Mouse (Mus musculus) MEL (cell line): Measurements from ENCODE around the gene Prrc2b. TPM values are rescaled to one million over a fixed set of nuclear protein-coding genes. Genes with fewer than 3 reads are reported as not detected.

Experiments
- DNase-seq: peaks from one replicate; pipeline ENCODE4 v3.0.0; 2011; ENCODE audit warnings: low read depth, low spot score
- H3K27ac ChIP-seq: 2 replicates; pipeline ENCODE4 v1.5.1; 2012; ENCODE audit warnings: low read depth, mild to moderate bottlenecking, control low read depth, low read length, moderate library complexity; ENCODE audit not compliant: control insufficient read depth
- H3K27me3 ChIP-seq, 2 experiments: fragments of 150-350 bp in 1 of 2; sonication (generic) in 1 of 2; 2 replicates each; pipeline ENCODE4 v1.6.1; 2012; ENCODE audit warnings: low read length in 2 of 2, mild to moderate bottlenecking in 2 of 2, improper control_type of control experiment in 1 of 2, moderate library complexity in 1 of 2; ENCODE audit not compliant: insufficient read depth in 2 of 2, control insufficient read depth in 1 of 2
- H3K36me3 ChIP-seq, 2 experiments: 2 replicates each; pipeline ENCODE4 v1.6.1; 2012 to 2014; ENCODE audit warnings: low read length in 2 of 2, improper control_type of control experiment in 1 of 2, inconsistent platforms in 1 of 2, mild to moderate bottlenecking in 1 of 2; ENCODE audit not compliant: insufficient read depth in 2 of 2, control insufficient read depth in 1 of 2
- H3K4me1 ChIP-seq, 2 experiments: fragments of 150-350 bp in 1 of 2; sonication (generic) in 1 of 2; 2 replicates each; pipeline ENCODE4 v1.6.1; 2012; ENCODE audit warnings: low read length in 2 of 2, improper control_type of control experiment in 1 of 2, mild to moderate bottlenecking in 1 of 2; ENCODE audit not compliant: insufficient read depth in 2 of 2, control insufficient read depth in 1 of 2
- H3K4me3 ChIP-seq, 2 experiments: fragments of 150-350 bp in 1 of 2; sonication (generic) in 1 of 2; 2 replicates each; pipeline ENCODE4 v1.5.1; 2012; ENCODE audit warnings: low read depth in 2 of 2, low read length in 2 of 2, mild to moderate bottlenecking in 2 of 2, moderate library complexity in 2 of 2, control low read depth in 1 of 2, improper control_type of control experiment in 1 of 2; ENCODE audit not compliant: control insufficient read depth in 1 of 2, insufficient read depth in 1 of 2
- H3K79me2 ChIP-seq: 2 replicates; pipeline ENCODE4 v1.6.1; 2012; ENCODE audit warnings: mild to moderate bottlenecking, low read length, moderate library complexity; ENCODE audit not compliant: control insufficient read depth, poor library complexity, insufficient read depth
- H3K9ac ChIP-seq: 2 replicates; pipeline ENCODE4 v1.6.1; 2012; ENCODE audit warnings: low read depth, mild to moderate bottlenecking, control low read depth, low read length, moderate library complexity; ENCODE audit not compliant: control insufficient read depth, poor library complexity, severe bottlenecking
- H3K9me3 ChIP-seq: fragments of 150-350 bp; sonication (generic); replicated peaks from 2 replicates; pipeline ENCODE4 v1.6.1; 2012; ENCODE audit warnings: mild to moderate bottlenecking, low read length, improper control_type of control experiment, moderate library complexity; ENCODE audit not compliant: insufficient read depth
- BHLHE40 ChIP-seq: IDR thresholded peaks from 2 replicates; pipeline ENCODE4 v1.6.1; 2012; ENCODE audit warnings: low read depth, mild to moderate bottlenecking, inconsistent platforms, low read length, improper control_type of control experiment, borderline replicate concordance
- ELF1 ChIP-seq: IDR thresholded peaks from 2 replicates; pipeline ENCODE4 v1.6.1; 2014; ENCODE audit warnings: low read depth, mild to moderate bottlenecking, inconsistent platforms, low read length, improper control_type of control experiment, moderate library complexity
- EP300 ChIP-seq, 2 experiments: IDR thresholded peaks; 2 replicates each; pipeline ENCODE4 v1.6.1; 2011; ENCODE audit warnings: improper control_type of control experiment in 2 of 2, low read length in 2 of 2, low read depth in 1 of 2, mild to moderate bottlenecking in 1 of 2
- ETS1 ChIP-seq: IDR thresholded peaks from 2 replicates; pipeline ENCODE4 v1.6.1; 2012; ENCODE audit warnings: low read depth, mild to moderate bottlenecking, inconsistent platforms, low read length, improper control_type of control experiment, moderate library complexity
- GATA1 ChIP-seq: IDR thresholded peaks from 2 replicates; pipeline ENCODE4 v1.6.1; 2011; ENCODE audit warnings: low read depth, low read length, improper control_type of control experiment
- HCFC1 ChIP-seq: IDR thresholded peaks from 2 replicates; pipeline ENCODE4 v1.6.1; 2012; ENCODE audit warnings: low read depth, mild to moderate bottlenecking, inconsistent platforms, low read length, improper control_type of control experiment, moderate library complexity
- MAX ChIP-seq: IDR thresholded peaks from 2 replicates; pipeline ENCODE4 v1.6.1; 2011; ENCODE audit warnings: low read length, improper control_type of control experiment
- MAZ ChIP-seq: IDR thresholded peaks from 2 replicates; pipeline ENCODE4 v1.6.1; 2012; ENCODE audit warnings: low read depth, mild to moderate bottlenecking, inconsistent platforms, low read length, improper control_type of control experiment
- MXI1 ChIP-seq: IDR thresholded peaks from 2 replicates; pipeline ENCODE4 v1.6.1; 2011; ENCODE audit warnings: mild to moderate bottlenecking, low read depth, low read length, improper control_type of control experiment
- MYC ChIP-seq: IDR thresholded peaks from 2 replicates; pipeline ENCODE4 v1.6.1; 2011; ENCODE audit warnings: low read depth, mild to moderate bottlenecking, low read length, improper control_type of control experiment, moderate library complexity
- NELFE ChIP-seq: IDR thresholded peaks from 2 replicates; pipeline ENCODE4 v1.6.1; 2011; ENCODE audit warnings: low read depth, low read length, improper control_type of control experiment
- NRF1 ChIP-seq: IDR thresholded peaks from 2 replicates; pipeline ENCODE4 v1.6.1; 2014; ENCODE audit warnings: low read depth, mild to moderate bottlenecking, inconsistent platforms, low read length, improper control_type of control experiment, moderate library complexity; ENCODE audit not compliant: poor library complexity, insufficient read depth, severe bottlenecking
- POLR2A ChIP-seq, 2 experiments: IDR thresholded peaks; 2 replicates each; pipeline ENCODE4 v1.6.1; 2011 to 2012; ENCODE audit warnings: low read length in 2 of 2, mild to moderate bottlenecking in 2 of 2, control low read depth in 1 of 2, improper control_type of control experiment in 1 of 2, low read depth in 1 of 2, moderate library complexity in 1 of 2; ENCODE audit not compliant: control insufficient read depth in 1 of 2, insufficient read depth in 1 of 2, poor library complexity in 1 of 2
- POLR2AphosphoS2 ChIP-seq: IDR thresholded peaks from 2 replicates; pipeline ENCODE4 v1.6.1; 2011; ENCODE audit warnings: low read length, improper control_type of control experiment
- SMC3 ChIP-seq: IDR thresholded peaks from 2 replicates; pipeline ENCODE4 v1.6.1; 2011; ENCODE audit warnings: low read depth, low read length, improper control_type of control experiment
- TCF12 ChIP-seq: IDR thresholded peaks from 2 replicates; pipeline ENCODE4 v1.6.1; 2014; ENCODE audit warnings: low read depth, mild to moderate bottlenecking, inconsistent platforms, low read length, improper control_type of control experiment, moderate library complexity
- UBTF ChIP-seq: IDR thresholded peaks from 2 replicates; pipeline ENCODE4 v1.6.1; 2012; ENCODE audit warnings: low read depth, mild to moderate bottlenecking, inconsistent platforms, low read length, improper control_type of control experiment, moderate library complexity, borderline replicate concordance; ENCODE audit not compliant: insufficient read depth
- USF2 ChIP-seq, 2 experiments: IDR thresholded peaks; 2 replicates each; pipeline ENCODE4 v1.6.1; 2011 to 2012; ENCODE audit warnings: improper control_type of control experiment in 2 of 2, low read length in 2 of 2, borderline replicate concordance in 1 of 2, inconsistent platforms in 1 of 2, low read depth in 1 of 2, mild to moderate bottlenecking in 1 of 2; ENCODE audit not compliant: insufficient read depth in 1 of 2
- ZMIZ1 ChIP-seq: IDR thresholded peaks from 2 replicates; pipeline ENCODE4 v1.6.1; 2012; ENCODE audit warnings: low read depth, mild to moderate bottlenecking, inconsistent platforms, low read length, improper control_type of control experiment, moderate library complexity
- ZNF384 ChIP-seq: IDR thresholded peaks from 2 replicates; pipeline ENCODE4 v1.6.1; 2012; ENCODE audit warnings: low read depth, mild to moderate bottlenecking, inconsistent platforms, low read length, improper control_type of control experiment
- polyA plus RNA-seq, 2 experiments: library from polyadenylated mRNA; stranded (reverse) in 1 of 2; unstranded in 1 of 2; fragments of >175 nt in 1 of 2; fragments of >200 nt in 1 of 2; gene quantifications; 2 replicates each; pipeline versions ENCODE4 v1.2.1 to v1.2.4; 2012; ENCODE audit warnings: low replicate concordance in 2 of 2, low read depth in 1 of 2; ENCODE audit not compliant: insufficient read length in 2 of 2, insufficient read depth in 1 of 2, missing spikeins in 1 of 2
- total RNA-seq: library from RNA; depleted of rRNA; stranded (reverse); fragments of 300-350 nt; gene quantifications from 2 replicates; pipeline ENCODE4 v1.2.3, GENCODE M21; 2012

Gene Prrc2b
- total and polyA plus RNA-seq, 3 experiments = 14.8 to 42.9 (median 42.2) TPM

- H3K4me3 ChIP-seq = peak overlapping the region; percentile 25 to 46
- H3K9ac ChIP-seq = peak overlapping the region; percentile 58
- peaks cover 25 to 37% of the 10 kb centered on the region in 2 experiments for H3K4me1 ChIP-seq
- peaks cover 0 to 30% of the 10 kb centered on the region in 2 experiments; a peak in 2 of 4 replicates for H3K36me3 ChIP-seq
- DNase-seq = peak; percentile 50
- H3K79me2 ChIP-seq = no peaks in the 10 kb centered on the region
- TF ChIP-seq EP300 (IDR thresholded peaks at IDR 0.05; ENCODE audit: low read depth in 1 of 2, low read length in 2 of 2) = 0 out of 4 replicates have a peak, but pooled peaks of 1 of the 2 experiments have one; percentile 17
- 0 out of 2 replicates have a peak, but pooled peaks have one; percentile 13 for TF ChIP-seq SMC3
- TF ChIP-seq ZNF384 = peak; percentile 95
- TF ChIP-seq ELF1 = no peak
- TF ChIP-seq GATA1 = 0 out of 2 replicates have a peak, but pooled peaks have one; percentile 24
- TF ChIP-seq UBTF = no peak
- peak; percentile 45; the same call in 1 of the 2 replicates for TF ChIP-seq ETS1
- TF ChIP-seq MAZ = no peak
- H3K27me3 ChIP-seq = no peaks in the 10 kb centered on the region
- H3K27ac ChIP-seq = peak overlapping the region; percentile 70
- no peaks in the 10 kb centered on the region for H3K9me3 ChIP-seq
These were observed 18.9 kb upstream of the Prrc2b start for GRCm38 (mm10) chr2:32131866-32132566.

GRCm38 (mm10) chr2:32132567-32132992 is 18.3 kb upstream of the Prrc2b start:
- H3K9ac ChIP-seq = peak overlapping the region; percentile 58

More at GRCm38 (mm10) chr2:32132567-32132992, 18.3 kb upstream of the Prrc2b start:
- Histone ChIP-seq H3K27me3 (no peaks in the 10 kb centered on the region), H3K4me1 (peaks cover 25 to 33% of the 10 kb centered on the region in 2 experiments), H3K36me3 (peaks cover 0 to 30% of the 10 kb centered on the region in 2 experiments; a peak in 2 of 4 replicates), H3K4me3 (peak overlapping the region; percentile 25 to 46), H3K79me2 (peaks cover under 1% of the 10 kb centered on the region; the same call in 1 of the 2 replicates), H3K27ac (peak overlapping the region; percentile 70), H3K9me3 (no peaks in the 10 kb centered on the region)
- TF ChIP-seq MXI1 = peak; percentile 47; the same call in 1 of the 2 replicates
- TF ChIP-seq NRF1 = no peak
- TF ChIP-seq MAZ = peak; percentile 97
- peak in 1 of 2 experiments; percentile 57; a peak in 2 of 4 replicates for TF ChIP-seq POLR2A (IDR thresholded peaks at IDR 0.05; ENCODE audit: control insufficient read depth in 1 of 2, insufficient read depth in 1 of 2, low read depth in 1 of 2, low read length in 2 of 2, poor library complexity in 1 of 2)
- peak; percentile 47; the same call in 1 of the 2 replicates for TF ChIP-seq TCF12
- peak; percentile 72 for TF ChIP-seq NELFE
- TF ChIP-seq SMC3 = no peak
- TF ChIP-seq POLR2AphosphoS2 = peak; percentile 61; the same call in 1 of the 2 replicates
- peak; percentile 69; the same call in 1 of the 2 replicates for TF ChIP-seq ZMIZ1
- 0 out of 2 replicates have a peak, but pooled peaks have one; percentile 42 for TF ChIP-seq MYC
- TF ChIP-seq MAX = no peak; the same call in 1 of the 2 replicates
- TF ChIP-seq HCFC1 = peak; percentile 50
- peak; percentile 48; the same call in 1 of the 2 replicates for TF ChIP-seq ELF1
- no peak for TF ChIP-seq BHLHE40
- peak; percentile 78; the same call in 1 of the 2 replicates for TF ChIP-seq ZNF384
- no peak for TF ChIP-seq USF2 (IDR thresholded peaks at IDR 0.05; ENCODE audit: borderline replicate concordance in 1 of 2, insufficient read depth in 1 of 2, low read depth in 1 of 2, low read length in 2 of 2)
- DNase-seq = peak; percentile 97
